Mouse (Mus musculus): ENCODE measurements around the gene Nobox. TPM values are rescaled to one million over a fixed set of nuclear protein-coding genes. Genes with fewer than 3 reads are reported as not detected.

Gene Nobox
- polyA plus RNA-seq, 1 experiment = not detected

DNA sequence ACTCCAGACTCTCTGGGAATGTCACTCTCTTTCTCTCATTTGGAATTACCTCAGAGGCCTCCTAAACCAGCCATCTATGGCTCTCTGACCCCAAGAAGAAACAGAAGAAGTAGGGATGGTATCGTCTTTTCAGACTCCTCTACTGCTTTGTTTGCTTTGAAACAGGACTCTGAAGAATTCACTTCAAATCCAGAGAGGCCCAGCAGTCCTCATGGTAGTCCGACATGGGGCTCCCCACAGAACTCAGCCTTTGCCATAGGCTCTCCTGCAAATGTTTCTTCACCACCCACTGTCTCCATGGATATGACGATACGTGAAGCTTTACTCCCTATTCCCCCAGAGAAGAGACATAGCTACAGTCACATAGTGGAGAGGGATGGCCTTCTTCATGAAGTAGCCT lies 35.2 kb downstream of the Nobox start:
- DNase-seq (ENCODE audit: low read depth) = no peak

DNA sequence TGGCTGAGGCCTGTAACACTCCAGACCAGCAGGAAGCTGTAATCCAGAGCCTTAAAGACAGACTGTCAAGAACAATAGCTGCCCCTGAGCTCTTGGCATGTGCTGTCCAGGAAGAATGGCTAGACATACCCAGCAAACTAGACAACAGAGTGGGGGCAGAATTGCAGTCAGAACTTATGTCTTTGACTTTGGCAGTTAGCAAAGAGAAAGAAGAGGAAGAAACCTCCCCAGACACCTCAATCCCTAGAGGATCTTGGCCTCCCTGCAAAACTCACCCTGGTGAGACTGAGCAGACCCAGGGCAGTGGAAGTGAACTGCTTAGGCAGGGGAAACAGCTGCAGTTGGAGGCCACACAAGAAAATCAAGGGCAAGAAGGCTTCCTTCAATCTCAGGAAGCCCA lies 36.8 kb downstream of the Nobox start:
- DNase-seq (ENCODE audit: low read depth) = no peak

GRCm38 (mm10) chr6:43266356-43266755 lies 43.0 kb downstream of the Nobox start:
- no peak for DNase-seq (ENCODE audit: low read depth)

DNA sequence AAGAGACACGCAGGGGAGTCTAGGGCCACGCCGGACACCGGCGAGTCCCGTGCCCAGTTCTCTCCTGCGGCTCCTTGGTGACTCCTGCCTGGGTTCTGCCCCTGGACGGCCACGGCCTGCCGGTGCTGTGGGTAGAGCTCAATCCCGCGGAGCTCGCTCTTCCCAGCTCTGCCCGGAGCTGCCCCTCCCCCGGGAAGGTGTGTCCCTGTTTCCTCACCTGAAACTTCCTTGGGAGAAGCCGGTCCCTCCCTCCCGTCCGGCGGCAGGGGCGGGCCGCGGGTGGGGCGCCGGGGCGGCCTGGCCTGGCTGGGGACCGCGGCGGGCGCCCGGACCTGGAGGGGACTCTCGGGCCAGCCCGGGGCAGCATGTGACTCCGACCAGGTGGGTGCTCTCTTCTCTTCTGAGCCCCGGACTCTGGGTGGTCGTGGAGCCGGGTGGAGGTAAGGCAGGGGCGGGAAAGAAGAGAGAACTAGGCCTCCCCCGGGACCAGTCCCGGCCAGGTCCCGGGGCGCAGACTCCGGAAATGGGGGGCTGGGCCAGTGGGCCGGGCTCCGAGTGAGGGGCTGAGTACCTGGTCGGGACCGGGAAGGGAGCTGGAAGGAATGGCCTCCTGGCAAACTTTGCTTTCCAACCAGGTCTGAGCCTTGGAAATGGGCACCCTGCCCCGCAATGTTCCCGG lies 43.9 kb downstream of the Nobox start, which contains the start of gene Arhgef5:
Gene Arhgef5 (plus strand): TSS at position 220 of the 679 bp plus-strand sequence.
- no peak for DNase-seq (ENCODE audit: low read depth)

- no peak for DNase-seq (ENCODE audit: low read depth)
Observed at GRCm38 (mm10) chr6:43260756-43261155, 48.6 kb downstream of the Nobox start.

DNA sequence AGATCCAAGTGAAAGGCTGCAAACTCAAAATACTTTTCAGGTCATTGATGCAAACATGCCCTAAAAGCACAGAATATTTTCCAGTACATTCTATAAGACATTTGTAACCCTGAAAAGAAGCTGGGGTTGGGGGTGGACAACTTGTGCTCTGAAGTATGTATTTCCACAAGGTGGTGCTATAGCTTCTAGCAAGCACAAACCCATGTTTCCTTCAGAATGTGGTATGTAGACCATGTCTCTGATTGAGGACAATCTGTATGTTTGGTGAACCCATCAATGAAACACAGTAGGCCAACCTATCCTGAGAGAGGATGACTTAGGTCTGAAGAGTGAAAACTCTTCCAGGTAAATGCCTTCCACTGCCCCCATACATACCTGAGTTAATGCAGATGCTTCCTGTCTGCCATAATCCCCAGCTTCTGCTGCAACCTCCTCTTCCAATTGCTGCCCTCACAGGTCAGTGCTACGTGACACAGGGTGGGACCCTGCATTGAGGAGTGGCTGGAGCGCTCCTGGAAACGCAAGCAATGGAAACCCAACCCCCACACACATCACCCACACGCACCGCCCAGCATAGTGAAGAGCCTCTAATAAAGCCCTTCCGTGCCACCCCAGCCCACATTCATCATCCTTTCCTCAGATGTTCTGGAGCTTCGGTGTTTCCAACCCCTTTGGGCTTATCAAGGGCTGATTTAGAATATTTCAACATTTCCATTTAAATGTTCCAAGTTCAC lies 55.0 kb downstream of the Nobox start:
- DNase-seq (ENCODE audit: low read depth) = no peak

Other genes with a start within 250 kb of the Nobox start
- not detected in 2 replicates for gene Olfr441, start 203.2 kb downstream of the Nobox start, polyA plus RNA-seq (2012; rRNA removed)
- gene Olfr237-ps1, start 163.0 kb downstream of the Nobox start, polyA plus RNA-seq (2012; rRNA removed) = not detected in 2 replicates
- not detected in 2 replicates for gene Olfr437, start 146.3 kb downstream of the Nobox start, polyA plus RNA-seq (2012; rRNA removed)
- not detected in 2 replicates for gene Olfr13, start 137.4 kb downstream of the Nobox start, polyA plus RNA-seq (2012; rRNA removed)
- gene Olfr435, start 112.4 kb downstream of the Nobox start, polyA plus RNA-seq (2012; rRNA removed) = not detected in 2 replicates
- gene Olfr434, start 96.5 kb downstream of the Nobox start, polyA plus RNA-seq (2012; rRNA removed) = not detected in 2 replicates
- gene Olfr47, start 78.0 kb downstream of the Nobox start, polyA plus RNA-seq (2012; rRNA removed) = not detected in 2 replicates
- 31.2 and 36.5 TPM in 2 replicates for gene Arhgef5, start 44.0 kb downstream of the Nobox start, polyA plus RNA-seq (2012; rRNA removed)